Mouse (Mus musculus): ENCODE measurements at regions not wholly inside any gene's neighbourhood (a gene's known extent, or its start where the extent isn't known, plus 50 kb on each side); places are given as distances from the start of the nearest gene placed in this dataset.

GRCm38 (mm10) chr13:16280742-16281141, 269.1 kb downstream of the Inhba start:
- no peak for TF ChIP-seq CTCF (IDR thresholded peaks at IDR 0.05; ENCODE audit: borderline replicate concordance, control insufficient read depth, extremely low read depth, insufficient read depth, low read length, poor library complexity)
- no peak for TF ChIP-seq POLR2A (IDR thresholded peaks at IDR 0.05; ENCODE audit: control insufficient read depth, extremely low read depth, insufficient read depth, low read length, poor library complexity)

Measured in thymus, adult 2 months (tissue).